In genomic region chr8:93888702-93889480, GRCm38 (mm10) we compare ENCODE assay signal across 9 mouse cellular contexts.
DNase-seq lines count a peak whose midpoint lies in the region; ATAC-seq and TF ChIP-seq lines count a peak whose summit lies in the region.
"Had no signal": no experiment of that assay in that cellular context is flagged by ENCODE, and none has a peak within 500 bp of the region (broad histone marks: within the 10 kb centered on the region; RNA-seq: fewer than 3 reads in every experiment).

No protein-coding gene starts in this region.

- H3K27ac ChIP-seq in forebrain, embryonic 10.5 days: peak overlapping the region; percentile 58
- H3K27ac ChIP-seq in forebrain, embryonic 11.5 days (ENCODE audit: low read depth, low read length): no peak overlapping the region
- no peak overlapping the region for H3K27ac ChIP-seq in forebrain, postnatal 0 days (ENCODE audit: low read depth, low read length)
- peak overlapping the region; percentile 46; the same call in 1 of the 2 replicates for H3K27ac ChIP-seq in midbrain, embryonic 12.5 days (replicated peaks)
- H3K27ac ChIP-seq: liver, embryonic 13.5 days had no signal

- TF ChIP-seq CTCF in forebrain, postnatal 0 days (IDR thresholded peaks at IDR 0.05; ENCODE audit: low read depth): no peak

- no peak; the same call in 1 of the 2 replicates for ATAC-seq in forebrain, embryonic 11.5 days (replicated peaks; ENCODE audit: low FRiP score)
- peak; percentile 38 for ATAC-seq in forebrain, postnatal 0 days
- no peak for ATAC-seq in midbrain, embryonic 12.5 days (ENCODE audit: low FRiP score, low read depth)
- no peak for ATAC-seq in monocyte, adult 5-6 weeks (replicated peaks; ENCODE audit: insufficient number of reproducible peaks, low FRiP score, low TSS enrichment, poor library complexity, severe bottlenecking)

- H3K27me3 ChIP-seq in forebrain, embryonic 10.5 days (ENCODE audit: poor library complexity, severe bottlenecking): no peaks in the 10 kb centered on the region
- no peaks in the 10 kb centered on the region for H3K27me3 ChIP-seq in forebrain, embryonic 11.5 days (ENCODE audit: control insufficient read depth, insufficient read depth, low read length)
- no peaks in the 10 kb centered on the region for H3K27me3 ChIP-seq in forebrain, postnatal 0 days (ENCODE audit: insufficient read depth, low read length)
- no peaks in the 10 kb centered on the region for H3K27me3 ChIP-seq in midbrain, embryonic 12.5 days
- H3K27me3 ChIP-seq: liver, embryonic 13.5 days had no signal

- peaks cover 20% of the 10 kb centered on the region for H3K36me3 ChIP-seq in forebrain, embryonic 10.5 days (replicated peaks)
- H3K36me3 ChIP-seq in forebrain, embryonic 11.5 days (ENCODE audit: control insufficient read depth, insufficient read depth, low read length): no peaks in the 10 kb centered on the region
- H3K36me3 ChIP-seq in forebrain, postnatal 0 days (ENCODE audit: insufficient read depth): 0 out of 2 replicates have a peak, but pooled peaks cover 3% of the 10 kb centered on the region
- H3K36me3 ChIP-seq in midbrain, embryonic 12.5 days: no peaks in the 10 kb centered on the region; the same call in 1 of the 2 replicates
- H3K36me3 ChIP-seq: liver, embryonic 13.5 days had no signal

- no peak overlapping the region for H3K9ac ChIP-seq in forebrain, embryonic 11.5 days (ENCODE audit: low read length)
- H3K9ac ChIP-seq in forebrain, postnatal 0 days: no peak overlapping the region
- H3K9ac ChIP-seq in midbrain, embryonic 12.5 days (replicated peaks): no peak overlapping the region
- H3K9ac ChIP-seq: liver, embryonic 13.5 days had no signal

- WGBS in forebrain, embryonic 10.5 days: 46% methylated on average over 11 of the region's 11 CpGs
- 58% methylated on average over 11 of the region's 11 CpGs for WGBS in forebrain, embryonic 11.5 days
- 41% methylated on average over 11 of the region's 11 CpGs for WGBS in forebrain, postnatal 0 days
- WGBS in midbrain, embryonic 12.5 days: 60% methylated on average over 11 of the region's 11 CpGs

- no peak for DNase-seq in forebrain, embryonic 10.5 days (ENCODE audit: extremely low spot score, low spot score)
- DNase-seq in forebrain, embryonic 11.5 days (ENCODE audit: low spot score): no peak
- peak; percentile 23 for DNase-seq in ES-CJ7 (ENCODE audit: low read depth, low spot score)
- no peak for DNase-seq in forebrain, postnatal 0 days
- no peak for DNase-seq in gastrocnemius, postnatal 4 days (ENCODE audit: low spot score in 2 of 2)
- no peak for DNase-seq in ovary, adult 18-20 months (ENCODE audit: low spot score)
- DNase-seq: liver, embryonic 13.5 days had no signal

- H3K4me3 ChIP-seq in forebrain, embryonic 10.5 days: no peak overlapping the region
- H3K4me3 ChIP-seq in forebrain, embryonic 11.5 days (ENCODE audit: low read depth, low read length): no peak overlapping the region
- H3K4me3 ChIP-seq in forebrain, postnatal 0 days (ENCODE audit: low read depth, low read length): no peak overlapping the region
- H3K4me3 ChIP-seq in midbrain, embryonic 12.5 days: no peak overlapping the region
- H3K4me3 ChIP-seq: liver, embryonic 13.5 days had no signal

- peaks cover 5% of the 10 kb centered on the region; the same call in 1 of the 2 replicates for H3K9me3 ChIP-seq in forebrain, embryonic 10.5 days
- H3K9me3 ChIP-seq in forebrain, embryonic 11.5 days (ENCODE audit: control insufficient read depth, low read length): no peaks in the 10 kb centered on the region; the same call in 1 of the 2 replicates
- no peaks in the 10 kb centered on the region for H3K9me3 ChIP-seq in forebrain, postnatal 0 days (ENCODE audit: low read length)
- H3K9me3 ChIP-seq in midbrain, embryonic 12.5 days: no peaks in the 10 kb centered on the region
- H3K9me3 ChIP-seq: liver, embryonic 13.5 days had no signal

- H3K4me2 ChIP-seq in forebrain, embryonic 11.5 days (ENCODE audit: low read depth, low read length, severe bottlenecking): no peak overlapping the region
- H3K4me2 ChIP-seq in forebrain, postnatal 0 days (ENCODE audit: low read depth): no peak overlapping the region
- H3K4me2 ChIP-seq in midbrain, embryonic 12.5 days (replicated peaks): no peak overlapping the region
- H3K4me2 ChIP-seq: liver, embryonic 13.5 days had no signal

- peaks cover 22% of the 10 kb centered on the region for H3K4me1 ChIP-seq in forebrain, embryonic 10.5 days
- H3K4me1 ChIP-seq in forebrain, embryonic 11.5 days (replicated peaks; ENCODE audit: control insufficient read depth, insufficient read depth, low read length): peaks cover 5% of the 10 kb centered on the region; the same call in 1 of the 2 replicates
- H3K4me1 ChIP-seq in forebrain, postnatal 0 days (ENCODE audit: insufficient read depth): no peaks in the 10 kb centered on the region
- H3K4me1 ChIP-seq in midbrain, embryonic 12.5 days: peaks cover 22% of the 10 kb centered on the region
- H3K4me1 ChIP-seq: liver, embryonic 13.5 days had no signal

Comparison
In these comparisons a context has a peak if more than half of its experiments do, and no peak if none do; other contexts are left out.
1. H3K27ac ChIP-seq: peak in forebrain, embryonic 10.5 days (single experiment) and midbrain, embryonic 12.5 days (single experiment); none in forebrain, embryonic 11.5 days (single experiment) and forebrain, postnatal 0 days (single experiment).